Mouse (Mus musculus): ENCODE data around the gene Mrm2. TPM values are rescaled to one million over a fixed set of nuclear protein-coding genes. Genes with fewer than 3 reads are reported as not detected.

Mrm2 gene
- total RNA-seq, 2 experiments from 2014 or later: 9.0 to 11.8 TPM

DNA sequence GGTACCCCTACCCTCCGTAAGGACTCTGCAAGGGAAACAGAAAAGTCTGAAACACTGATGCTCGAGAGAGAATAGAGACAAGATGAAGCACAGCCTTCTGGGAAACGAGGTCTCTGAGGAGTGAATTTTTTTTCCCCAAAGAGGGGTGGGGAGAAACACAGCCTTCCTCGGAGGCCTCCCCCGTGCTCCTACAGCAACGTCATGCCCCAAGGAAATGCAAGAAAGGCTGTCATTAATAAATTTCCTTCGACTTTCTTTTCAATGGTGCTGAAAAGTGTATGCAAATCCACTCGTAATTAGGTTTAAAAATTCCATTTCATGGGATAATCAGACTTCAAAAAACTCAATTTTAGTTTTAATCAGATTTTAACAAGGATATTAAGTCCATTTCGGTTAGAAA is 51.5 kb downstream of the Mrm2 start:
- no peak for DNase-seq (ENCODE audit: low spot score in 2 of 2)

Other genes starting within 250 kb of the Mrm2 start
- gene Mad1l1, start 10.3 kb downstream of the Mrm2 start, total RNA-seq (2021): 10 to 100 TPM; 14.1 to 16.9 TPM
- 1 to 10 TPM; 4.0 to 5.1 TPM for gene Nudt1, start 10.2 kb downstream of the Mrm2 start, total RNA-seq (2021)
- gene Snx8, start 57.4 kb upstream of the Mrm2 start, total RNA-seq (2021): 10 to 100 TPM; 11.3 to 12.2 TPM
- 10 to 100 TPM; 90.4 to 96.3 TPM for gene Eif3b, start 87.4 kb upstream of the Mrm2 start, total RNA-seq (2021)
- not detected for gene Gm4869, start 113.7 kb upstream of the Mrm2 start, total RNA-seq (2021)
- gene Chst12, start 173.7 kb upstream of the Mrm2 start, total RNA-seq (2021): 10 to 100 TPM; 18.4 to 18.8 TPM
- gene Grifin, start 233.2 kb upstream of the Mrm2 start, total RNA-seq (2021): not detected